Mouse (Mus musculus) effector memory CD4-positive, alpha-beta T cell, adult 5 months (primary cell): Measurements from ENCODE around the gene Mup10. TPM values are rescaled to one million over a fixed set of nuclear protein-coding genes. Genes with fewer than 3 reads are reported as not detected.

Experiments used
- polyA plus RNA-seq: library from polyadenylated mRNA; unstranded; fragments of 100-300 nt; shearing (Covaris generic); gene quantifications from one replicate; pipeline ENCODE4 v1.2.1, GENCODE M21; 2017

Gene Mup10
- polyA plus RNA-seq = not detected

DNA sequence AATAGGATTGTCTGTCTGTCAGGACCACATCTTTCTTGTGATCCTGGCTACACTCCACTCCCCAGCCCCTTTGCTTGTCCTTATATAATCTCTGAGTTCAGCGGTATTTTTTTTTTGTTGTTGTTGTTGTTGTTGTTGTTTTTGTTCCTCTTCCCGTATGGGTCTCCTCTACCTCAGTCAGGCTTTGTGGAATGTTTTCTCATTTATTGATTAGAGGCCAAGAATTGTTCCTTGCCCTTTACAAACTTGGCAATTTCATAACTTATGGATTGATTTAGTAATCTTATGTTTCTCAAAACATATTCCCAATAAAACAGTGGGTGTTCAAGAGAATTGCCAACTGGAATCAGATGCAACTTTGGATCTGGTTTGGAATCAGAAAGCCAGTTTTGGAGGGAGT is at the start of gene Mup10:
Gene Mup10 (minus strand): TSS at position 101 of the 400 bp plus-strand sequence.

Other genes starting within 250 kb of the Mup10 start
- not detected for gene Mup9, start 160.2 kb downstream of the Mup10 start, polyA plus RNA-seq
- gene Mup1, start 80.2 kb downstream of the Mup10 start, polyA plus RNA-seq = not detected
- gene Mup11, start 80.2 kb upstream of the Mup10 start, polyA plus RNA-seq = not detected
- gene Mup12, start 159.1 kb upstream of the Mup10 start, polyA plus RNA-seq = not detected
- not detected for gene Mup22, start 239.3 kb upstream of the Mup10 start, polyA plus RNA-seq